Mouse (Mus musculus) olfactory bulb, adult 2 months (tissue): Measurements from ENCODE around the gene Tspan31.

Experiments used
- CTCF ChIP-seq: fragments of 200-500 bp; IDR thresholded peaks from 2 replicates; pipeline ENCODE4 v1.5.1; 2012; ENCODE audit warnings: low read depth, mild to moderate bottlenecking, low read length, moderate library complexity; ENCODE audit not compliant: insufficient read depth
- POLR2A ChIP-seq: fragments of 200-500 bp; IDR thresholded peaks from 2 replicates; pipeline ENCODE4 v1.6.1; 2012; ENCODE audit warnings: mild to moderate bottlenecking, low read depth, low read length, moderate library complexity; ENCODE audit not compliant: insufficient read depth

DNA sequence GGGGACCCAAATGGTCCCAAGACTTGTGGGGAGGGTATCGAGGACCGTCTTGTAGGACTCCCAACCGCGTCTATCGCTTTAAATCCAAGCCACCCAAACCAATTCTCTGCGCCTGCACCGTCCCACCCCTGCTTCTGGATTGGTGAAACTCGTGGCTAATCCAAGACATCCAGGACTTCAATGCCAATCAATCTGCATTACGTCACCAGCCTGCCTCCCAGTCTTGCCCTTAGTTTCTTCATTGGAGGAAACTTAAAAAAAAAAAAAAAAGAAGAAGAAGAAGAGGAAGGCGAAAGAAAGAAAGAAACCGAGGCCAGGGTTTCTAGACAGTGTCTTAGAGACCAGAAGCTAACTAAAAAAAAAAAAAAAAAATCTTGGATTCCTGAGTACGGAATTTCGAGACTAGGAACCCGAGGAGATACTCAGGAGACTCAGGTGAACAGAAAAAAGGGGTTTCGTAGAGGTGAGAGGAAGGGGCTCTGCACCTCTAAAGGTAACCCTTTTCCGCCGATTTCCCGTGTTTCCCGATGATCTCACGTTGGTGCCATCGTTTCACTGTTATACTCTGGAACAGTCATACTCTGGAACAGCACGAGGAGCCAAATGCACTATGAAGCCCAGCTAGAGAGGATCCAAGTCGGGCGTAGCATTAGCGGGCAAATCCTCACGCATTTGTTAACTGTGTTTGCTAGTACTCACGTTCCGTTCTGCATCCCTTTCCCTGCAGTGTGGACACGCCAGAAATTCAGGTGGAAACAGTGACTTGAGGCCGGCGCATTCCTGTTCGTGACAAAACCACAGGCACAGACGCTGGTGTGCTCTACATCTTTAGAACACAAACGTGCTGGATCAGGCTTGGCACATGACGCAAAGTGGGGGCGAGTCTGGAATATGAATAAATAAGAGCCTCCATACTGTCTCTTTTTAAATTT is at the start of gene Tspan31:
- no peak for TF ChIP-seq CTCF
- TF ChIP-seq POLR2A: peak; percentile 64; the same call in 1 of the 2 replicates
